Mouse (Mus musculus): ENCODE results near the gene Fgfr4. TPM values are rescaled to one million over a fixed set of nuclear protein-coding genes. Genes with fewer than 3 reads are reported as not detected.
A peak's percentile ranks its signal among the peaks of the same experiment; 100 is the strongest.

Gene Fgfr4
- total RNA-seq, 1 experiment from 2014 or later = not detected

DNA sequence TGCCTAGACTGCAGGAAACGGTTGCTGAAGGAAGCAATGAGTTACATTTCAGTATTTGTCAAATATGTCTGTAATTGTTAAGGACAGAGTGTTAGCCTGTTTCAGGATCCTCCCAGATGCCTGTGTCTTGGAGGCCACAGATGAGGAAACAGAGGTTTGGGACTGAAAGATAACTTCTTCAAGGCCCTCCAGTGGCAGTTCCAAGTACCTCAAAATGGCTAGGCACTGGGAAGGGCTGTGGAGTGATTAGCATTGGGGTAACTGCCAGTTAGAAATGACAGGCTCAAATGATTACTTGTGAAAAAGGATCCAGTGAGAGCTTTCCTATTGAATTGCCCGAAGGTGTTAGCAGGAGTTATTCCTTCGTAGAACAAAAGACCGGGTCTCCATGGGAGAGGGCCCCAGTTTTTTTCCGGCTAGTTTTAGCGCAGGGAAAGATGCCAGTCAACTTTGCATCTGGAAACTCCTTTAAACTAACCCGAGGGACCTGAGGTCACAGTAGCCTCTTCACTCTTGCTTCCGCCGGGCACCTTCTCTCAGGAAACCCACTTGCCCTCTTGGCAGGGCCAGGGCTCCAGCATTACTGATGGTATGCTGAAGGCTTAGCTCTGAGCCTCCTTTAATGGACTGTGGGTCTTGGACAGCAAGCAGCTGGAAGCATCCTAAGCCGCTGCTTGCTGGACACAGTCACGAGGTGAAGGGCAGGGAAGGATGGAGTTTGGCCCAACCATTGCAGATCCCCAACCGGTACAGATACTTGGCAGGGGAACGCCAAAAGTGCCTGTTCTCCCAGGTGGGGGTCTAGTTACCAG lies 56.6 kb downstream of the Fgfr4 start:
- no peak; the same call in 1 of the 2 replicates for ATAC-seq (replicated peaks; ENCODE audit: low read depth, poor library complexity, severe bottlenecking)

DNA sequence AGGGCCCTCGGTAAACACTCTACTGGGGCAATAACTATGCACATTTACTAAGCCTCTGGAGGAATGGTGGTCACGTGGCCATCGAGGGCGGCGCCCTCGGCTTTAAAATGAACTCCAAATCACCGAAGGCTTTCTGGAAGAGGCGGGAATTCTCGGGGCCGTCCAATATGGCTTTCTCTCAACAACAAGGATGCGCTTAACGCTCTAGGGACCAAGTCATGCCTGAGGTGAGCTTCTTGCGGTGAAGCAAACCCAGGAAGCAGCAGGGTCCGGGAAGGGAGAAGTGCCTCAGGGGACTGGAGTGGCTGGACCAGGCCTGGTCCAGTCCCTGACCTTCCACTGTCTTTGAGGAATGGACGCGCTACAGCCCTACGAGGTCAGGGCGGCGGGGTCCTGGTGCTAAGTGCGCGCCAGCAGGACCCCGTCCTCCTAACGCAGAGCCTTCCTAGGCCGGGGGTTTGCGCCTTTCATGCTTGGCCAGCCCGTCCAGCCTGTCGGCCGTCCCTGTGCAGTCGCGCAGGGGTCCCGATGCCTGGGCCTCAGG lies 57.3 kb downstream of the Fgfr4 start, which contains the start of gene Nsd1:
Nsd1 (plus strand) TSS at position 134 of the 544 bp plus-strand sequence.
- no peak for ATAC-seq (replicated peaks; ENCODE audit: low read depth, poor library complexity, severe bottlenecking)

GRCm38 (mm10) chr13:55210193-55210970 lies 57.9 kb downstream of the Fgfr4 start:
- ATAC-seq (replicated peaks; ENCODE audit: low read depth, poor library complexity, severe bottlenecking) = peak; percentile 13

DNA sequence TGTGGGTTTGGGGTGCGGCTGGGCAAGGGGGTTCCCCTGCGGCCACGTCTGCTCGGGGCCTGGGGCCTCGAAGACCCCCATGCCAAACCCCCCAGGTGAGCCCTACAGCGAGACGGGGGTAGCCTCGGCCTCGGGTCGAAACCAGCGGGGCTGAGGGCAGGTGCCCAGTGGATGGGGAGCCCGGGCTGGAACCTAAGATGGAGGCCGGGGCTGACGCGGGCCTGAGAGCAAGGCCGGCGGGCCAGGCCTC lies 58.5 kb downstream of the Fgfr4 start:
- no peak for ATAC-seq (replicated peaks; ENCODE audit: low read depth, poor library complexity, severe bottlenecking)

GRCm38 (mm10) chr13:55211221-55212010 lies 59.0 kb downstream of the Fgfr4 start:
- ATAC-seq (replicated peaks; ENCODE audit: low read depth, poor library complexity, severe bottlenecking) = peak; percentile 57

DNA sequence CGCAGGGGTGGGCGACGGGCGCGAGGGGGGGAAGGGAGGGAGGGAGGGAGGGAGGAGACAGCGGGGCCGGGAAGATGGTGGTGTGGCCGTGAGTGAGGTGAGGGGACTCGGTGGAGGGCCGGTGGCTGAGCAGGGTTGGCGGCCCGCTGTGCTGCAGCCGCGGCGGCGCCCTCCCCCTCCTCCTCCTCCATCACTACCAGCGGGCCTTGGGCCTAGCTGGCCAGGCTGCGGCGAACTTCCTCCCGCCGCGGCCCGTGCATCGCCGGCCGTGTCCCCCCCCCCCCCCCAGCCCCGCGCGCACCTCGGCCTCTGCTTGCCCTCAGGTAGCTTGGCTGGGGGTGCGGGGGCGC lies 59.5 kb downstream of the Fgfr4 start:
- ATAC-seq (replicated peaks; ENCODE audit: low read depth, poor library complexity, severe bottlenecking) = peak; percentile 7; the same call in 1 of the 2 replicates

DNA sequence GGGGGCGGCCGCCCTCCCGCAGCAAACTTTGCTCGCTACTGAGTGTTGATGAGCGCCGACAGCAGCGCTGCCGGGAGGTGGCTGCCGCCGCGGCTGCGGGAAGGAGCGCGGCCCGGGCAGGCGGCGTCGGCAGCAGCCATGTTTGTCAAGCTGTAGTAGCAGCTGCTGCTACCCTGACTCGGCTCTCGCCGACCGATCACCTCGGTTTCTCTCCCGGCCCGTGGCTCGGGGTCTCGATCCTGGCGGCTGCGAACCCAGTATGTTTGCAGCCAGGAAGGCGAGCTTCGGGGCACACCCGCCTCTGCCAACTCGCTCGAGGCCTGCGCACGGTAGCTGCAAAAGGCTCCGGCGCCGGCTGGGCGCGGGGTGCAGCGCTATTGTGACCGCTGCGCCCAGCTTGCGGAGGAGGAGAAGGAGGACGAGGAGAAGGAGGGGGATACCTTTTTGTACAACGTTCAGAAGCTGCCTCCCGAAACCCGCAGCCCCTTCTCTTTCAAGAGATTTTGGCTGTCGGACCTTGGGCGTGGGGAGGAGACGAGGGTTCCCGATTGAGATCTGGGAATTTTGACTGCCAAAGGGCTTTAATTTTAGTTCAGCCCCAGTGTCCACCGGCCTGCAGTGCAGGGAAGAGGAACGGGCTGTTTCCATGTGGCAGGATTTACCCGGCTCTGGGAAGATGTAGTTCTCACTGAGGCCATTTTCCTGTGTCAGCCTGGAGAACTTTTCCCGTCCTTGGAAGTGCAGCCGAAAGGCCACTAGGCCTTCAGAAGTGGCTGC lies 60.1 kb downstream of the Fgfr4 start:
- ATAC-seq (replicated peaks; ENCODE audit: low read depth, poor library complexity, severe bottlenecking) = no peak

- ATAC-seq (replicated peaks; ENCODE audit: low read depth, poor library complexity, severe bottlenecking) = no peak
These were observed 60.8 kb downstream of the Fgfr4 start for GRCm38 (mm10) chr13:55213138-55213806.

Other genes with a start within 250 kb of the Fgfr4 start
- 0.58 and 6.3 TPM in 2 replicates for gene Unc5a, start 203.2 kb upstream of the Fgfr4 start, total RNA-seq (2017)
- gene Hk3, start 131.3 kb upstream of the Fgfr4 start, total RNA-seq (2017) = 42.4 and 54.0 TPM in 2 replicates
- gene Uimc1, start 52.3 kb upstream of the Fgfr4 start, total RNA-seq (2017) = 57.7 and 74.5 TPM in 2 replicates
- 13.2 and 14.7 TPM in 2 replicates for gene Zfp346, start 47.3 kb upstream of the Fgfr4 start, total RNA-seq (2017)
- gene Gm17617, start 19.1 kb upstream of the Fgfr4 start, total RNA-seq (2017) = not detected in 2 replicates
- 110 and 124 TPM in 2 replicates for gene Nsd1, start 57.1 kb downstream of the Fgfr4 start, total RNA-seq (2017)
- gene Prelid1, start 167.9 kb downstream of the Fgfr4 start, total RNA-seq (2017) = 83.2 and 93.3 TPM in 2 replicates
- gene Rab24, start 169.3 kb downstream of the Fgfr4 start, total RNA-seq (2017) = 22.3 and 31.5 TPM in 2 replicates
- 6.2 and 9.0 TPM in 2 replicates for gene Mxd3, start 177.2 kb downstream of the Fgfr4 start, total RNA-seq (2017)
- 83.6 and 85.1 TPM in 2 replicates for gene Lman2, start 210.1 kb downstream of the Fgfr4 start, total RNA-seq (2017)
- gene Rgs14, start 217.1 kb downstream of the Fgfr4 start, total RNA-seq (2017) = 4.2 and 8.7 TPM in 2 replicates
- gene Slc34a1, start 245.5 kb downstream of the Fgfr4 start, total RNA-seq (2017) = not detected in 2 replicates